Mouse (Mus musculus) gastrocnemius, adult 18-20 months (tissue): ENCODE measurements at regions not wholly inside any gene's neighbourhood (a gene's known extent, or its start where the extent isn't known, plus 50 kb on each side); places are given as distances from the start of the nearest gene placed in this dataset.

Experiments
- DNase-seq: peaks from one replicate; pipeline ENCODE4 v3.0.0; 2021; ENCODE audit warnings: low spot score

DNA sequence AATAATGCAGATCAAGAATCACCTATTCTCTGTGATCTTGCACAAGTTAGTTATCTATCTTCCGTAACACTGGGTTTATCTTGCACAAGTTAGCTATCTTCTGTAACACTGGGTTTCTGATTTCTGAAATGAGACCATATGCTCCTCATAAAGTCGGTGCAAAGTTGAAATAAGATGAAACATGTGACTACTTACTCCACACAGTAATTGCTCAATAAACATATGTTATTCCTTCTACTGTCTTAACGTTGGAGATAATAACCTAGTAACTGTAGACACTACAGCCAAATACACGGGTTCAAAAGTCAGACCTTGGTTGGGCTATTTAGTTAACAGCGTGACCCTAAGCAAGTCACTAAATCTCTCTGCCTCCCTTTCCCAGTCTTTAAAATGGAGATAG is 65.8 kb upstream of the Atp11b start:
- no peak for DNase-seq

DNA sequence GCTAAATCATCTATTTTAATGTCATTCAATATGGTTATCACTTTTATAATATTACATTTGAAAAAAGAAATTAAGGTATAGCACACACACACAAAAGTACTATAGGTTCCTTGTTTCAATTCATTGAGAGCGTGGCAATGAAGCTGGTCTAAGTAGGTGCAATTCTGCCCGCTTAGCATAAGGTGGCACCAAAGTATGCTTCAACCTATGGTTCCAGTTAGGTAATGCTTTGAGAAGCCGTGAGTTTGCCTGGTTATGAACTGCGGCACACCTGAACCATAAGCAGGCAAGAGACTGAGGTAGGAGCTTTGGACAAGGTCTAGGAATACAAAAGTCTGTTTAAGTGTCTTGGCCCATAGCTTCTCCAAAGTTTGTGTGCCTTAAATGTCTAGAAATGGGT is 65.1 kb upstream of the Atp11b start:
- peak; percentile 4 for DNase-seq

DNA sequence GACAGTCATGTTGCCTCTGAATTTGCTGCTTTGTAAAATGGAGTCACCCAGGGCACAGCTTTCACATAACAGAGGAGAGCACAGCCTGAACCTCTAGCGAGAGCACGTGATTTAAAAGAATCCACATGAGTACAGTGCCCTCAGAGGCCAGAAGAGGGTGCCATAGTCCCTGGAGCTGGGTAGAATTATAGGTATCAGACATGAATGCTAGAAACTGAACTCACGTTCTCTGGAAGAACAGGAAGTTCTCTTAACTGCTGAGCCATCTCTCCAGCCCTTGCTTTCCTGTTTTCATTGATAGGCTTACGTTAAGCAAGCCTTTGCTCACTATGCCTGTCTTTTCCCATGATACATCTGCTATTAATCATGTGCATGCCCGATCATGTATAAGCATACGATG is 60.9 kb upstream of the Atp11b start:
- peak; percentile 45 for DNase-seq

DNA sequence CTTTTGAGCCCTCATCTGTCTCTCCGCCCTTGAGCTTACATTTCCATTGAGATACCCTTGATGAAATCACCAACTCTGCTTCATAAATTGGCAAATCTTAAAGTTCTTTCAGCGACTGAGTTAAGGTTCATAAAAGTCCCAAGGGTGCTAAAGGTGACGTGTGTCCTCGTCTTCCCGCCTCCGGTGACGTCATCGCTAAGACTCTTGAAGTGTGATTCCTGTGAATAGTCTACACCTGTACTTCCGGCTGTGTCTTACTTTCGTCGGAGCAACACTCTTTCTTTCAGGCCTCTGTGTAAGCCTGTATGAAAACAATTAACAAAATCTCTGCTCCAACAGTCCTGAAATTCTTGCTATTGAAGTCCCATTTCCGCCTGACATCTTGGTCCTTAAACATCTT is 60.4 kb upstream of the Atp11b start:
- no peak for DNase-seq

DNA sequence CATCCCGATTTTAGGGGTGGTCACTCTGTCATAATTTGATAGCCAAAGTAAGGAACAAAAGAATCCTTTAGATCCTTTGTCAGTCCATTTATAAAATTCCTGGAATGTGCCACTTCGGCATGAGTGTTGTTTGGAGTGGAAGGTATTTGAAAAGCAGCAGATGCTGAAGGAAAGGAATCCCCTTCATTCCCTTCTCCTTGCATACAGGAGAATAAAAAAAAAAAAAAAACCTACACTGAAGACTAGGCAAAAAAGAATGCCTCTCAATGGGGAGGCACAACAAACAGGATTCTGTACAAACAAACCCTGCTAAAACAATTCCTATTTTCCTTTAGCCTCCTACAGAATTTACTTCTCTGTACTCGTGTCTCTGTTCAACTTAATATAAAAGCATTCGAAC is 59.7 kb upstream of the Atp11b start:
- no peak for DNase-seq

DNA sequence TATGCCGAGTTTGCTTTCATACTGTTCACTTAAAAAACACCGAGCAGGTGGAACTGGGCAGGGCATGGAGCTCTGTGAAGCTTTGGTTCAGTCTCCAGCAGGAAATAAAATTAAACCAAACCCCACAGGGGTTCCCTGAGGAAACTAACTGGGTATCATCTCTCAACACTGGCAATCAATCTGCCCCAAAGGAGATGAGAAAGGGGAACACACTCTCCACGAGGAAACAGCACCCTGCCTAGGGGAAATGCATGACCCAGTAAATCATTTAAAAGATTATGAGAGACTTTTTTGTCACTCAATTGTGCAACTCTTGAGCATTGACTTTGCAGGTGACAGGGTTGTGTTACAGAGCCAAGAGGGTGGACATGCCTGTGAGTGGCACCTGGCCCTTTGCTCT is 58.0 kb upstream of the Atp11b start:
- no peak for DNase-seq

DNA sequence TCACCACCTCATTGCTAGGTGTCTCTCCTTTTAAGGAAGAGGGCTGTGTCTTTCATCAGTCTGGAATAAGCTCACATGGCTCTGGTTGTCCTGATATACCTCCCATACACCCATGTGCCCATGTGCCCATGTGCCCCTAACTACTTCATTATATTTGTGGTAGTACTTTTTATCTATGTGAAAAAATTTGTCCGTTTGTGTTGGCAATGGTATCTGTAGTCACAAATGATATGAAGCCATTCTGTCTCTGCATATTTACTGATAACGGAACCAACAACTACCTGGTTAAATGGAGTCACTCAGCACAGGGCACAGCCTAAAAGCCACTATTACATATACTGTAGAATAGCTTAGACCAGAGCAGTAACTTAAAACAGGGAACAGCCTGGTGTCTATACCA is 54.6 kb upstream of the Atp11b start:
- no peak for DNase-seq

DNA sequence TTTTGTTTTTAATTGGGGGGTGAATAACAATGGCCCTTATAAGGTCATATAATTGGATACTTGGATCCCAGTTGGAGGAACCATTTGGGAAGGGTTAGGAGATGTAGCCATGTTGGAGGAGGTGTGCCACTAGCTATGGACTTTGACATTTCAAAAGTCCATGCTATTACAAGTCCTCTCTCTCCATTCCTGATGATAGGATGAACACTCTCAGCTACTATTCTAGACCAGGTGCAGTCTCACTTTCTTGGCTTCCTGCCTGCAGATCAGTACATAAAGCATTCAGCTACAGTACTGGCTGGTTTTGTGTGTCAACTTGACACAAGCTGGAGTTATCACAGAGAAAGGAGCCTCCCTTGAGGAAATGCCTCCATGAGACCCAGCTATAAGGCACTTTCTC is 53.9 kb upstream of the Atp11b start:
- DNase-seq: no peak

DNA sequence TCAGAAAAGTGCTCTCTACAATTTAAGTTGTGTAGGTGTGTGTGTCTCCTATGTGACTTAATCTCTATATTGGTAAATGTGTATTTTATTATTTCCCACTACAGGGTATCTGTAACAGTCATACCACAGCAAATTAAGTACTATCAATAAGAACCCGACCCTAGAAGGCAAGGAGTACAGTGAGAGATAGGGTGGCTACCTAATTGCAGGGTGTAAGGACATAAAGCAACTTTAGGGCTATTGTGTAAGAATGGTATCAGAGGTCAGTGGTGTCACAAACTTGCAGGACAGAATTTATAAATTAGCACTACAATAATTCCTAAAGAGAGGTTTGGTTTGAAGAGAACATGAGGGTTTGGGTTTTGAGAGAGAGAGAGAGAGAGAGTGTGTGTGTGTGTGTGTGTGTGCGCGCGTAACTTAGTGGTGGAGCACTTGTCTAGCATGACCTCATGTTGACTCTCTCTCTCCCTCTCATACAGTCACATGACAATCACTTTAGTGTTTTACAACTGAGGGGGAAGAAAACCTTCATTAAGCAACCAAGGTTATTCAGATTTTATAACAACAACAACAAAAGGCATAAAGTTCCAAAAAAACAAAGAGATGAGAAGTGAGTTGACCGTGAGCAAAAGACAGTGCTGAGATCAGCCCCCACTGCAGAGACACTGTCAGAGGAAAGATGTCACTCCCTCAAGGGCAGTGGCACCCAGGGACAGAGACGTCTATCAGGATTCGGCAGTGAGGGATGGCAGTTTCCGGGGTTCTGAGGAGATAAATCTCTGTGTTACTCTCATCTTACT is 50.2 kb upstream of the Atp11b start:
- DNase-seq: no peak
